Mouse (Mus musculus) C2C12 (cell line): ENCODE measurements around the gene Eef1a2.

ENCODE experiments used
- CEBPB ChIP-seq: IDR thresholded peaks from one replicate; pipeline ENCODE4 v1.6.1; 2011; ENCODE audit warnings: low read depth, mild to moderate bottlenecking, control low read depth, moderate library complexity
- CTCF ChIP-seq: IDR thresholded peaks from one replicate; pipeline ENCODE4 v1.5.1; 2011; ENCODE audit not compliant: control insufficient read depth, insufficient read depth, insufficient read length
- FOSL1 ChIP-seq: IDR thresholded peaks from one replicate; pipeline ENCODE4 v1.8.0; 2011; ENCODE audit warnings: mild to moderate bottlenecking, low read length; ENCODE audit not compliant: poor library complexity, insufficient read depth, severe bottlenecking
- MAX ChIP-seq: IDR thresholded peaks from one replicate; pipeline ENCODE4 v1.6.1; 2011; ENCODE audit warnings: mild to moderate bottlenecking, control low read depth
- MYOD1 ChIP-seq: IDR thresholded peaks from one replicate; pipeline ENCODE4 v1.6.1; 2011; ENCODE audit warnings: low read depth; ENCODE audit not compliant: control insufficient read depth, insufficient read length
- MYOG ChIP-seq: IDR thresholded peaks from one replicate; pipeline ENCODE4 v1.6.1; 2011; ENCODE audit not compliant: control insufficient read depth, insufficient read length; ENCODE audit errors: extremely low read depth
- USF1 ChIP-seq: IDR thresholded peaks from one replicate; pipeline ENCODE4 v1.6.1; 2011; ENCODE audit warnings: low read depth, mild to moderate bottlenecking, control low read depth, moderate library complexity

DNA sequence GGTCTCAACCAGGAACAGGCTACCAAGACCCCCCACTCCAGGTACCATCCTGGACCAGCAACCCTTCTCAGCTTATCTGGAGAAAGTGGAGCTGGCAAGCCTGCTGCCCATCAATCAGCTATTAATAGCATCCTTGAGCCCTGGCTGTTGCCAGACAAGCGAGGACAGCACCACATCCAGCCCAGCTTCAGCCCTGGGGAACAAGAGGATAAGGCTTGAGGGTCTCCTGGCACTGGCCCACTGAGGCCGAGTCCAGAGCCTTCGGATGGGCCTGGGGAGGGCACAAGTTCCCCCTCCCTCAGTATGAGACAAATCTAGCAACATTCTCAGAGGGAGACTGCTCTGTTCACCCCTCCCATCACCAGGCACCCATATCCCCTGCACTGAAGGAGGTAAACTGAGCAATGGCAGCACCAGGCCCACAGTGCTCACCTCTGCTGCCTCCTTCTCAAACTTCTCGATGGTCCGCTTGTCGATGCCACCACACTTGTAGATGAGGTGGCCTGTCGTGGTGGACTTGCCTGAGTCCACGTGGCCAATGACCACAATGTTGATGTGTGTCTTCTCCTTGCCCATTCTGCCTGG lies 1.9 kb downstream of the Eef1a2 start:
- no peak for TF ChIP-seq CTCF
- no peak for TF ChIP-seq MYOD1
- TF ChIP-seq MAX, result no peak
- no peak for TF ChIP-seq USF1
- TF ChIP-seq CEBPB, result no peak
- TF ChIP-seq MYOG, result no peak
- no peak for TF ChIP-seq FOSL1
